Mouse (Mus musculus) myocyte (in vitro differentiated cells): ENCODE results near the gene Gm10717. TPM values are rescaled to one million over a fixed set of nuclear protein-coding genes. Genes with fewer than 3 reads are reported as not detected.
"Not testable (repeated sequence)": the region's sequence is repeated elsewhere in the genome, so short reads cannot be mapped to it uniquely, and the experiment has no call there.

Source experiments
- H3K27me3 ChIP-seq: one replicate; pipeline ENCODE4 v1.6.1; 2011; ENCODE audit not compliant: control insufficient read depth, insufficient read depth, insufficient read length
- H3K36me3 ChIP-seq: one replicate; pipeline ENCODE4 v1.6.1; 2011; ENCODE audit not compliant: control insufficient read depth, insufficient read depth
- H3K4me2 ChIP-seq: one replicate; pipeline ENCODE4 v1.6.1; 2011; ENCODE audit warnings: low read depth, control low read depth
- H3K4me3 ChIP-seq: one replicate; pipeline ENCODE4 v1.5.1; 2011; ENCODE audit warnings: mild to moderate bottlenecking, control low read depth, moderate library complexity
- H3K79me2 ChIP-seq: one replicate; pipeline ENCODE4 v1.6.1; 2011; ENCODE audit not compliant: control insufficient read depth, insufficient read depth
- H3ac ChIP-seq: one replicate; pipeline ENCODE4 v1.6.1; 2011; ENCODE audit not compliant: control insufficient read depth, insufficient read length
- polyA plus RNA-seq: library from polyadenylated mRNA; unstranded; fragments of >200 nt; fragmentation: generic; extraction: Trizol; gene quantifications from one replicate; pipeline ENCODE4 v1.2.1, GENCODE M21; 2012; ENCODE audit warnings: missing spikeins

The Gm10717 gene
- polyA plus RNA-seq, 1 experiment: not detected

GRCm38 (mm10) chr9:3029276-3030000, 4.2 kb downstream of the Gm10717 start:
- not testable (repeated sequence) for H3K79me2 ChIP-seq, H3K4me3 ChIP-seq, H3K36me3 ChIP-seq, H3K27me3 ChIP-seq, H3ac ChIP-seq, H3K4me2 ChIP-seq

- H3K79me2 ChIP-seq, H3K27me3 ChIP-seq, H3K4me3 ChIP-seq, H3K36me3 ChIP-seq, H3K4me2 ChIP-seq, H3ac ChIP-seq: not testable (repeated sequence)
Observed at GRCm38 (mm10) chr9:3030677-3031318, 5.6 kb downstream of the Gm10717 start.

- not testable (repeated sequence) for H3K79me2 ChIP-seq, H3K36me3 ChIP-seq, H3K4me2 ChIP-seq, H3ac ChIP-seq, H3K27me3 ChIP-seq, H3K4me3 ChIP-seq
Observed at GRCm38 (mm10) chr9:3034299-3034698, 9.1 kb downstream of the Gm10717 start, which contains the start of gene Gm17535. Gene Gm17535, plus strand, starts transcription at chr9:3034599.

- H3K27me3 ChIP-seq, H3K4me3 ChIP-seq, H3K4me2 ChIP-seq, H3ac ChIP-seq, H3K36me3 ChIP-seq, H3K79me2 ChIP-seq: not testable (repeated sequence)
Observed at GRCm38 (mm10) chr9:3036577-3036976, 11.4 kb downstream of the Gm10717 start, which contains the start of gene Gm10715. Gene Gm10715, plus strand, starts transcription at chr9:3036877.

- not testable (repeated sequence) for H3K79me2 ChIP-seq, H3K4me2 ChIP-seq, H3K27me3 ChIP-seq, H3K4me3 ChIP-seq, H3K36me3 ChIP-seq, H3ac ChIP-seq
Observed at GRCm38 (mm10) chr9:3038161-3038560, 12.9 kb downstream of the Gm10717 start.

Other genes starting within 250 kb of the Gm10717 start
- not detected for gene Gm10722, start 24.5 kb upstream of the Gm10717 start, polyA plus RNA-seq
- gene Gm11168, start 22.1 kb upstream of the Gm10717 start, polyA plus RNA-seq: not detected
- gene Gm10721, start 12.3 kb upstream of the Gm10717 start, polyA plus RNA-seq: not detected
- not detected for gene Gm10720, start 9.8 kb upstream of the Gm10717 start, polyA plus RNA-seq
- not detected for gene Gm10719, start 8.0 kb upstream of the Gm10717 start, polyA plus RNA-seq
- not detected for gene Gm10718, start 1.9 kb upstream of the Gm10717 start, polyA plus RNA-seq
- not detected for gene Gm17535, start 9.2 kb downstream of the Gm10717 start, polyA plus RNA-seq
- gene Gm10715, start 11.5 kb downstream of the Gm10717 start, polyA plus RNA-seq: not detected